Mouse (Mus musculus): ENCODE data around the gene Acss2. TPM values are rescaled to one million over a fixed set of nuclear protein-coding genes. Genes with fewer than 3 reads are reported as not detected.

Gene Acss2
- polyA plus RNA-seq, 1 experiment: 59.5 TPM

- H3K27ac ChIP-seq (ENCODE audit: control insufficient read depth, insufficient read depth, low read depth, low read length): no peak overlapping the region
- H3K27me3 ChIP-seq (ENCODE audit: control insufficient read depth, insufficient read depth, low read length): no peaks in the 10 kb centered on the region
- H3K36me3 ChIP-seq (ENCODE audit: control insufficient read depth, insufficient read depth, low read length): peaks cover 2% of the 10 kb centered on the region
- TF ChIP-seq CTCF (IDR thresholded peaks at IDR 0.05; ENCODE audit: control insufficient read depth, insufficient read depth, insufficient replicate concordance, low read depth, low read length): no peak
- TF ChIP-seq POLR2A (IDR thresholded peaks at IDR 0.05; ENCODE audit: control insufficient read depth, low read depth, low read length): no peak
- peaks cover 9% of the 10 kb centered on the region for H3K4me1 ChIP-seq (ENCODE audit: control insufficient read depth, insufficient read depth, low read length)
- H3K4me3 ChIP-seq (ENCODE audit: control insufficient read depth, low read depth, low read length): no peak overlapping the region
These were observed 116.0 kb downstream of the Acss2 start for GRCm38 (mm10) chr2:155633731-155634130.

- H3K36me3 ChIP-seq (ENCODE audit: control insufficient read depth, insufficient read depth, low read length): peaks cover 2% of the 10 kb centered on the region
- H3K4me3 ChIP-seq (ENCODE audit: control insufficient read depth, low read depth, low read length): no peak overlapping the region
- H3K4me1 ChIP-seq (ENCODE audit: control insufficient read depth, insufficient read depth, low read length): peaks cover 4% of the 10 kb centered on the region
- no peaks in the 10 kb centered on the region for H3K27me3 ChIP-seq (ENCODE audit: control insufficient read depth, insufficient read depth, low read length)
- no peak overlapping the region for H3K27ac ChIP-seq (ENCODE audit: control insufficient read depth, insufficient read depth, low read depth, low read length)
- no peak for TF ChIP-seq CTCF (IDR thresholded peaks at IDR 0.05; ENCODE audit: control insufficient read depth, insufficient read depth, insufficient replicate concordance, low read depth, low read length)
- no peak for TF ChIP-seq POLR2A (IDR thresholded peaks at IDR 0.05; ENCODE audit: control insufficient read depth, low read depth, low read length)
These were observed 116.8 kb downstream of the Acss2 start for GRCm38 (mm10) chr2:155634562-155634961.

Other genes with a start within 250 kb of the Acss2 start
- gene Map1lc3a, start 241.7 kb upstream of the Acss2 start, polyA plus RNA-seq (2012; rRNA removed): 897 and 985 TPM in 2 replicates
- 26.0 and 36.9 TPM in 2 replicates for gene Pigu, start 160.5 kb upstream of the Acss2 start, polyA plus RNA-seq (2012; rRNA removed)
- 163 and 176 TPM in 2 replicates for gene Trp53inp2, start 136.9 kb upstream of the Acss2 start, polyA plus RNA-seq (2012; rRNA removed)
- 93.0 and 103 TPM in 2 replicates for gene Ncoa6, start 44.1 kb upstream of the Acss2 start, polyA plus RNA-seq (2012; rRNA removed)
- 70.4 and 76.2 TPM in 2 replicates for gene Ggt7, start 289 bp downstream of the Acss2 start, polyA plus RNA-seq (2012; rRNA removed)
- gene Gss, start 74.9 kb downstream of the Acss2 start, polyA plus RNA-seq (2012; rRNA removed): 4.6 and 5.3 TPM in 2 replicates
- gene Myh7b, start 93.3 kb downstream of the Acss2 start, polyA plus RNA-seq (2012; rRNA removed): 0.98 and 1.3 TPM in 2 replicates
- 82.2 and 91.7 TPM in 2 replicates for gene Trpc4ap, start 174.4 kb downstream of the Acss2 start, polyA plus RNA-seq (2012; rRNA removed)
- gene Edem2, start 211.5 kb downstream of the Acss2 start, polyA plus RNA-seq (2012; rRNA removed): 28.4 and 29.4 TPM in 2 replicates
- gene Gm17581, start 217.9 kb downstream of the Acss2 start, polyA plus RNA-seq (2012; rRNA removed): not detected in 2 replicates
- gene Procr, start 233.2 kb downstream of the Acss2 start, polyA plus RNA-seq (2012; rRNA removed): 0.22 and 0.30 TPM in 2 replicates